Comparison of ENCODE assay signal across 8 mouse cellular contexts in the genomic region with DNA sequence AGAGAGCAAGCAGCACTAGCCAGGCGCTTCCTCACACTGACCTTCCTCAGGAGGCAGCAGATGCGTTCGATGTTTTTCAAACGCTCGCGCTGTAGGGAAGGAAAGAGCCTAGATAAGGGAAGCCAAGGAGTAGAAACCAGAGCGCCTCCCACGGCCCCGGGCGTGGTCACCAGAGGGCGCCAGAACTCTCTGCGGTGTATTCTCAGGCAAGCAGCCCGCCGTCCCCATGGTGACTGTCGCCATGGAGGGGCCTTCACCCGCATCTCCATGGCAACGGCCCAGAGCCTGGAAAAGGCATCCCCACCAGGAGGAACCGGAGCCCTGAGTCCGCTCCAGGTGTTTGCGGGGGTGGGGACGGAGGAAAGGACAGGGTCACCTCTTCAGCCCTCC. TPM values are rescaled to one million over a fixed set of nuclear protein-coding genes. Genes with fewer than 3 reads are reported as not detected.
A peak's percentile ranks its signal among the peaks of the same experiment; 100 is the strongest.
DNase-seq lines count a peak whose midpoint lies in the region; ATAC-seq and TF ChIP-seq lines count a peak whose summit lies in the region.

No protein-coding gene starts in this region.

- no peak for TF ChIP-seq EP300 in MEL (IDR thresholded peaks at IDR 0.05; ENCODE audit: low read depth in 1 of 2, low read length in 2 of 2)

- H3K27ac ChIP-seq in MEL (ENCODE audit: control insufficient read depth, low read depth, low read length): no peak overlapping the region
- peak overlapping the region; percentile 70 for H3K27ac ChIP-seq in hindbrain, embryonic 11.5 days (ENCODE audit: low read depth, low read length)

- no peaks in the 10 kb centered on the region for H3K27me3 ChIP-seq in MEL (ENCODE audit: control insufficient read depth in 1 of 2, insufficient read depth in 2 of 2, low read length in 2 of 2)
- no peaks in the 10 kb centered on the region for H3K27me3 ChIP-seq in hindbrain, embryonic 11.5 days (ENCODE audit: control insufficient read depth, insufficient read depth, low read length)

- peak; percentile 93 for DNase-seq in MEL (ENCODE audit: low read depth, low spot score)
- peak; percentile 96 for DNase-seq in cerebellum, adult 9-10 months
- peak; percentile 97 to 99 for DNase-seq in frontal cortex, adult 2 months (ENCODE audit: extremely low spot score in 1 of 2, low spot score in 1 of 2)
- DNase-seq in hindbrain, embryonic 11.5 days (ENCODE audit: low spot score): peak; percentile 100
- DNase-seq in layer of hippocampus, postnatal 14 days (ENCODE audit: low spot score in 2 of 2): peak; percentile 97 to 98
- peak; percentile 96 for DNase-seq in lung, postnatal 10 days
- peak; percentile 96 for DNase-seq in ovary, postnatal 36 days (ENCODE audit: low spot score)
- peak; percentile 89 for DNase-seq in thymus, postnatal 25 days

- H3K4me1 ChIP-seq in MEL (ENCODE audit: control insufficient read depth in 1 of 2, insufficient read depth in 2 of 2, low read length in 2 of 2): peaks cover 0 to 15% of the 10 kb centered on the region in 2 experiments; a peak in 2 of 4 replicates
- H3K4me1 ChIP-seq in hindbrain, embryonic 11.5 days (replicated peaks; ENCODE audit: control insufficient read depth, insufficient read depth, low read length): peaks cover 24% of the 10 kb centered on the region

- peak; percentile 83 to 95 (median 92) for TF ChIP-seq CTCF in MEL (IDR thresholded peaks at IDR 0.05 in 2 of 3, conservative IDR thresholded peaks at IDR 0.05 in 1 of 3; ENCODE audit: control insufficient read depth in 1 of 3, insufficient read depth in 1 of 3, low read depth in 2 of 3, low read length in 3 of 3, poor library complexity in 1 of 3, severe bottlenecking in 1 of 3)

- no peak overlapping the region for H3K4me3 ChIP-seq in MEL (ENCODE audit: control insufficient read depth in 1 of 2, insufficient read depth in 1 of 2, low read depth in 2 of 2, low read length in 2 of 2)
- peak overlapping the region; percentile 20 for H3K4me3 ChIP-seq in hindbrain, embryonic 11.5 days (ENCODE audit: low read depth, low read length)

- H3K36me3 ChIP-seq in MEL (ENCODE audit: control insufficient read depth in 1 of 2, insufficient read depth in 2 of 2, low read length in 2 of 2): peaks cover 0 to 4% of the 10 kb centered on the region in 2 experiments; a peak in 2 of 4 replicates
- no peaks in the 10 kb centered on the region for H3K36me3 ChIP-seq in hindbrain, embryonic 11.5 days (ENCODE audit: control insufficient read depth, insufficient read depth, low read length)

- peak; percentile 25 to 42; a peak in 1 of 4 replicates for TF ChIP-seq POLR2A in MEL (IDR thresholded peaks at IDR 0.05; ENCODE audit: control insufficient read depth in 1 of 2, insufficient read depth in 1 of 2, low read depth in 1 of 2, low read length in 2 of 2, poor library complexity in 1 of 2)

- no peak overlapping the region for H3K9ac ChIP-seq in MEL (ENCODE audit: control insufficient read depth, low read depth, low read length, poor library complexity, severe bottlenecking)
- peak overlapping the region; percentile 1; the same call in 1 of the 2 replicates for H3K9ac ChIP-seq in hindbrain, embryonic 11.5 days (ENCODE audit: low read depth, low read length)

- peak; percentile 70 for TF ChIP-seq RAD21 in MEL (IDR thresholded peaks at IDR 0.05; ENCODE audit: low read depth, low read length)

- no peaks in the 10 kb centered on the region for H3K9me3 ChIP-seq in MEL (replicated peaks; ENCODE audit: insufficient read depth, low read length)
- H3K9me3 ChIP-seq in hindbrain, embryonic 11.5 days (ENCODE audit: control insufficient read depth, low read length): no peaks in the 10 kb centered on the region

- H3K4me2 ChIP-seq in hindbrain, embryonic 11.5 days (replicated peaks; ENCODE audit: low read depth, low read length): peak overlapping the region; percentile 94

- peak; percentile 59 for ATAC-seq in hindbrain, embryonic 11.5 days (ENCODE audit: low FRiP score)

- under 1% methylated on average over 21 of the region's 21 CpGs for WGBS in hindbrain, embryonic 11.5 days

- no peaks in the 10 kb centered on the region for H3K79me2 ChIP-seq in MEL (ENCODE audit: control insufficient read depth, insufficient read depth, low read length, poor library complexity)

TF ChIP-seq in MEL, 35 proteins besides CTCF, POLR2A, EP300 and RAD21 (continues in another document):
- TF ChIP-seq SIN3A (IDR thresholded peaks at IDR 0.05; ENCODE audit: low read length) (peak; percentile 86), NELFE (IDR thresholded peaks at IDR 0.05; ENCODE audit: low read depth, low read length) (no peak), POLR2AphosphoS2 (IDR thresholded peaks at IDR 0.05; ENCODE audit: low read length) (peak; percentile 58; the same call in 1 of the 2 replicates), BHLHE40 (IDR thresholded peaks at IDR 0.05; ENCODE audit: borderline replicate concordance, low read depth, low read length) (no peak), ZKSCAN1 (IDR thresholded peaks at IDR 0.05; ENCODE audit: low read depth, low read length) (no peak), USF1 (IDR thresholded peaks at IDR 0.05; ENCODE audit: low read depth, low read length) (no peak), HCFC1 (IDR thresholded peaks at IDR 0.05; ENCODE audit: low read depth, low read length) (peak; percentile 59; the same call in 1 of the 2 replicates), E2F4 (IDR thresholded peaks at IDR 0.05; ENCODE audit: borderline replicate concordance, low read depth, low read length) (no peak), MAZ (IDR thresholded peaks at IDR 0.05; ENCODE audit: low read depth, low read length) (peak; percentile 67; the same call in 1 of the 2 replicates), UBTF (IDR thresholded peaks at IDR 0.05; ENCODE audit: borderline replicate concordance, insufficient read depth, low read depth, low read length) (no peak), ZC3H11A (IDR thresholded peaks at IDR 0.05; ENCODE audit: low read depth, low read length) (0 out of 2 replicates have a peak, but pooled peaks have one; percentile 26), GATA1 (IDR thresholded peaks at IDR 0.05; ENCODE audit: low read depth, low read length) (peak; percentile 72), SMC3 (IDR thresholded peaks at IDR 0.05; ENCODE audit: low read depth, low read length) (peak; percentile 87), NRF1 (IDR thresholded peaks at IDR 0.05; ENCODE audit: insufficient read depth, low read depth, low read length, poor library complexity, severe bottlenecking) (no peak), MXI1 (IDR thresholded peaks at IDR 0.05; ENCODE audit: low read depth, low read length) (peak; percentile 85), GABPA (IDR thresholded peaks at IDR 0.05; ENCODE audit: low read depth, low read length) (no peak), ZMIZ1 (IDR thresholded peaks at IDR 0.05; ENCODE audit: low read depth, low read length) (no peak), RCOR1 (IDR thresholded peaks at IDR 0.05; ENCODE audit: low read depth, low read length) (no peak), MYC (IDR thresholded peaks at IDR 0.05; ENCODE audit: low read depth, low read length) (no peak), POLR2AphosphoS5 (IDR thresholded peaks at IDR 0.05; ENCODE audit: borderline replicate concordance, low read depth, low read length) (no peak), ELF1 (IDR thresholded peaks at IDR 0.05; ENCODE audit: low read depth, low read length) (peak; percentile 65; the same call in 1 of the 2 replicates), CHD2 (IDR thresholded peaks at IDR 0.05; ENCODE audit: low read length) (no peak), TBP (IDR thresholded peaks at IDR 0.05; ENCODE audit: low read depth, low read length) (no peak), TCF12 (IDR thresholded peaks at IDR 0.05; ENCODE audit: low read depth, low read length) (no peak)

RNA-seq across cellular contexts. Expression of gene Cnih2, which starts 4.1 kb away (rescaled TPM):
- 0.65 and 1.0 TPM in 2 replicates for total RNA-seq in MEL (2012; rRNA removed)
- 1 to 10 TPM in 1 of 2 experiments, not detected in 1; 2.7 TPM for polyA plus RNA-seq in MEL (2012; ENCODE audit: insufficient read depth in 1 of 2, insufficient read length in 2 of 2, low read depth in 1 of 2, low replicate concordance in 2 of 2, missing spikeins in 1 of 2)
- 383 and 422 TPM in 2 replicates for polyA plus RNA-seq in frontal cortex, adult 2 months (2012; rRNA removed)
- polyA plus RNA-seq in hindbrain, embryonic 11.5 days (2014; fragmentation: Nextera tagmentation; extraction: Ambion mirVana): 126 and 128 TPM in 2 replicates
- 100 to 1,000 TPM; 783 to 856 TPM for total RNA-seq in layer of hippocampus, postnatal 14 days (2021)

RNA-seq across cellular contexts. Expression of gene Yif1a, which starts 5.9 kb away (rescaled TPM):
- total RNA-seq in MEL (2012; rRNA removed): 57.5 and 64.3 TPM in 2 replicates
- polyA plus RNA-seq in MEL (2012; ENCODE audit: insufficient read depth in 1 of 2, insufficient read length in 2 of 2, low read depth in 1 of 2, low replicate concordance in 2 of 2, missing spikeins in 1 of 2): 10 to 100 TPM in 1 of 2 experiments, not detected in 1; 54.0 TPM
- polyA plus RNA-seq in frontal cortex, adult 2 months (2012; rRNA removed): 44.7 and 45.1 TPM in 2 replicates
- 75.6 and 81.3 TPM in 2 replicates for polyA plus RNA-seq in hindbrain, embryonic 11.5 days (2014; fragmentation: Nextera tagmentation; extraction: Ambion mirVana)
- total RNA-seq in layer of hippocampus, postnatal 14 days (2021): 10 to 100 TPM; 25.8 to 28.0 TPM

RNA-seq across cellular contexts. Expression of gene Tmem151a, which starts 8.9 kb away (rescaled TPM):
- 0.29 TPM in 1 of 2 replicates, not detected in the other for total RNA-seq in MEL (2012; rRNA removed)
- under 1 TPM in 1 of 2 experiments, not detected in 1; 0.63 TPM for polyA plus RNA-seq in MEL (2012; ENCODE audit: insufficient read depth in 1 of 2, insufficient read length in 2 of 2, low read depth in 1 of 2, low replicate concordance in 2 of 2, missing spikeins in 1 of 2)
- polyA plus RNA-seq in frontal cortex, adult 2 months (2012; rRNA removed): 106 and 122 TPM in 2 replicates
- 1.6 and 1.8 TPM in 2 replicates for polyA plus RNA-seq in hindbrain, embryonic 11.5 days (2014; fragmentation: Nextera tagmentation; extraction: Ambion mirVana)
- total RNA-seq in layer of hippocampus, postnatal 14 days (2021): 100 to 1,000 TPM; 133 to 135 TPM

RNA-seq across cellular contexts. Expression of gene Rab1b, which starts 12.6 kb away (rescaled TPM):
- 86.4 and 94.9 TPM in 2 replicates for total RNA-seq in MEL (2012; rRNA removed)
- polyA plus RNA-seq in MEL (2012; ENCODE audit: insufficient read depth in 1 of 2, insufficient read length in 2 of 2, low read depth in 1 of 2, low replicate concordance in 2 of 2, missing spikeins in 1 of 2): 100 to 1,000 TPM in 1 of 2 experiments, not detected in 1; 162 TPM
- polyA plus RNA-seq in frontal cortex, adult 2 months (2012; rRNA removed): 190 and 208 TPM in 2 replicates
- 217 and 230 TPM in 2 replicates for polyA plus RNA-seq in hindbrain, embryonic 11.5 days (2014; fragmentation: Nextera tagmentation; extraction: Ambion mirVana)
- 100 to 1,000 TPM; 177 to 181 TPM for total RNA-seq in layer of hippocampus, postnatal 14 days (2021)

RNA-seq across cellular contexts. Expression of gene Klc2, which starts 24.1 kb away (rescaled TPM):
- 7.3 TPM in 2 replicates for total RNA-seq in MEL (2012; rRNA removed)
- 10 to 100 TPM in 1 of 2 experiments, not detected in 1; 30.3 TPM for polyA plus RNA-seq in MEL (2012; ENCODE audit: insufficient read depth in 1 of 2, insufficient read length in 2 of 2, low read depth in 1 of 2, low replicate concordance in 2 of 2, missing spikeins in 1 of 2)
- polyA plus RNA-seq in frontal cortex, adult 2 months (2012; rRNA removed): 183 and 187 TPM in 2 replicates
- polyA plus RNA-seq in hindbrain, embryonic 11.5 days (2014; fragmentation: Nextera tagmentation; extraction: Ambion mirVana): 34.6 and 36.5 TPM in 2 replicates
- total RNA-seq in layer of hippocampus, postnatal 14 days (2021): 100 to 1,000 TPM; 193 to 211 TPM

Comparison
In these comparisons a context has a peak if more than half of its experiments do, and no peak if none do; other contexts are left out.
1. RNA of gene Cnih2, which starts 4.1 kb away (polyA plus RNA-seq): 383 to 422 TPM in frontal cortex, adult 2 months and 126 to 128 TPM in hindbrain, embryonic 11.5 days; 2.7 TPM in MEL; every median in the first group is over 10 times any median in the second.
2. RNA of gene Tmem151a, which starts 8.9 kb away (polyA plus RNA-seq): 106 to 122 TPM in frontal cortex, adult 2 months; 1.6 to 1.8 TPM in hindbrain, embryonic 11.5 days and 0.63 TPM in MEL; every median in the first group is over 10 times any median in the second.
3. Peak in every context shown above with its lines, with median percentiles within 50 percentile points of each other: DNase-seq.